In the genomic region with DNA sequence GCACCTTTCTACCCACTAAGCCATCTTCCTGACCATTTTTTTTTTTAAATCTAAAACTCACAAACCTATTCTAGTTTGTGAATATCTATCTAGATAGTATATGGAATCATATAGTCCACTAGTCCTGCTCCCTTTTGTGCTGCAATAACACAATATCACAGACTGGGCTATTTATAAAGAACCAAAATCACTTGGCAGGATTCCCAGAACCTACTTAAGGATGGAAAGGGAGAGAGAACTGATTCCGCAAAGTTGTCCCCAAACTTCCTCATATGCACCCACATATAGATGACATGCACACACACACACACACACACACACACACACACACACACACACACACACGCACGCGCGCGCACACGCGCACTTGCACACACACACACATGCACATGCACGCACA, we compare ENCODE assay signal across 17 mouse cellular contexts.
A peak's percentile ranks its signal among the peaks of the same experiment; 100 is the strongest.
DNase-seq lines count a peak whose midpoint lies in the region; ATAC-seq and TF ChIP-seq lines count a peak whose summit lies in the region.
"Had no signal": no experiment of that assay in that cellular context is flagged by ENCODE, and none has a peak within 500 bp of the region (broad histone marks: within the 10 kb centered on the region; RNA-seq: fewer than 3 reads in every experiment).

No protein-coding gene starts in this region.

- H3K9me3 ChIP-seq in liver, embryonic 12.5 days (replicated peaks), result no peaks in the 10 kb centered on the region
- H3K9me3 ChIP-seq in intestine, embryonic 16.5 days (ENCODE audit: control insufficient read depth, low read length), result no peaks in the 10 kb centered on the region
- H3K9me3 ChIP-seq: forebrain, embryonic 13.5 days; G1E; liver, embryonic 13.5 days had no signal

- TF ChIP-seq POLR2A in liver, adult 2 months (IDR thresholded peaks at IDR 0.05; ENCODE audit: extremely low read depth, insufficient read depth, low read length), result no peak

- H3K4me2 ChIP-seq in liver, embryonic 12.5 days, result no peak overlapping the region
- no peak overlapping the region for H3K4me2 ChIP-seq in intestine, embryonic 16.5 days (ENCODE audit: low read depth, low read length)
- H3K4me2 ChIP-seq: forebrain, embryonic 13.5 days; liver, embryonic 13.5 days had no signal

- WGBS in liver, adult 2 months, result 98% methylated on average over 9 of the region's 9 CpGs
- 91% methylated on average over 9 of the region's 9 CpGs for WGBS in liver, embryonic 12.5 days (ENCODE audit: insufficient replicate concordance)
- 81% methylated on average over 9 of the region's 9 CpGs for WGBS in intestine, embryonic 16.5 days

- no peaks in the 10 kb centered on the region for H3K4me1 ChIP-seq in liver, adult 2 months (ENCODE audit: control insufficient read depth, insufficient read depth, low read length)
- peaks cover 15% of the 10 kb centered on the region; the same call in 1 of the 2 replicates for H3K4me1 ChIP-seq in liver, embryonic 12.5 days
- peaks cover 15% of the 10 kb centered on the region for H3K4me1 ChIP-seq in intestine, embryonic 16.5 days (ENCODE audit: control insufficient read depth, insufficient read depth, low read length)

- peak; percentile 38; the same call in 1 of the 2 replicates for ATAC-seq in frontal cortex, adult (ENCODE audit: low TSS enrichment)
- no peak for ATAC-seq in liver, embryonic 12.5 days
- peak; percentile 10 for ATAC-seq in megakaryocyte progenitor cell, adult 5-6 weeks (replicated peaks; ENCODE audit: poor library complexity)
- no peak for ATAC-seq in intestine, embryonic 16.5 days
- ATAC-seq: forebrain, embryonic 13.5 days; intestine, postnatal 0 days had no signal

- no peak overlapping the region for H3K27ac ChIP-seq in liver, adult 2 months (replicated peaks; ENCODE audit: insufficient read depth, low read depth, low read length)
- no peak overlapping the region for H3K27ac ChIP-seq in liver, embryonic 12.5 days
- H3K27ac ChIP-seq in intestine, embryonic 16.5 days (ENCODE audit: low read length), result no peak overlapping the region
- H3K27ac ChIP-seq: forebrain, embryonic 13.5 days; liver, embryonic 13.5 days had no signal

- TF ChIP-seq CTCF in liver, adult 2 months (IDR thresholded peaks at IDR 0.05; ENCODE audit: low read depth, low read length), result no peak

- no peaks in the 10 kb centered on the region for H3K27me3 ChIP-seq in liver, adult 2 months (ENCODE audit: control insufficient read depth, insufficient read depth, low read length)
- H3K27me3 ChIP-seq in liver, embryonic 12.5 days (replicated peaks), result no peaks in the 10 kb centered on the region
- no peaks in the 10 kb centered on the region for H3K27me3 ChIP-seq in intestine, embryonic 16.5 days (replicated peaks; ENCODE audit: control insufficient read depth, insufficient read depth, low read length)
- H3K27me3 ChIP-seq: forebrain, embryonic 13.5 days; liver, embryonic 13.5 days had no signal

- no peak overlapping the region for H3K9ac ChIP-seq in liver, adult 2 months (ENCODE audit: low read depth, low read length)
- H3K9ac ChIP-seq in liver, embryonic 12.5 days, result no peak overlapping the region
- H3K9ac ChIP-seq in intestine, embryonic 16.5 days (ENCODE audit: low read depth, low read length), result no peak overlapping the region
- H3K9ac ChIP-seq: forebrain, embryonic 13.5 days; liver, embryonic 13.5 days had no signal

- no peaks in the 10 kb centered on the region for H3K36me3 ChIP-seq in liver, adult 2 months (ENCODE audit: control insufficient read depth, insufficient read depth, low read length)
- no peaks in the 10 kb centered on the region for H3K36me3 ChIP-seq in liver, embryonic 12.5 days
- H3K36me3 ChIP-seq in intestine, embryonic 16.5 days (ENCODE audit: control insufficient read depth, insufficient read depth, low read length), result no peaks in the 10 kb centered on the region
- H3K36me3 ChIP-seq: G1E; liver, embryonic 13.5 days had no signal

- no peak overlapping the region for H3K4me3 ChIP-seq in liver, adult 2 months (ENCODE audit: insufficient read depth, low read depth, low read length)
- no peak overlapping the region for H3K4me3 ChIP-seq in liver, embryonic 12.5 days
- H3K4me3 ChIP-seq in intestine, embryonic 16.5 days (ENCODE audit: low read length), result no peak overlapping the region
- H3K4me3 ChIP-seq: forebrain, embryonic 13.5 days; liver, embryonic 13.5 days; megakaryocyte, embryonic 14.5 days; myocyte had no signal

- DNase-seq in frontal cortex, postnatal 25 days (ENCODE audit: low spot score in 2 of 2), result no peak
- peak; percentile 40 for DNase-seq in liver, adult 2 months (ENCODE audit: extremely low read depth, low read depth, low spot score)
- peak; percentile 41 for DNase-seq in MN1 (ENCODE audit: low spot score)
- DNase-seq in kidney, adult 18-20 months, result no peak
- DNase-seq: B cell, adult 2 months; gastrocnemius, postnatal 14 days; liver, embryonic 13.5 days; right cerebral cortex, postnatal 25 days had no signal

- no peaks in the 10 kb centered on the region for H3K79me2 ChIP-seq in liver, adult 2 months (ENCODE audit: control insufficient read depth, insufficient read depth, low read length)

Comparison
In these comparisons a context has a peak if more than half of its experiments do, and no peak if none do; other contexts are left out.
1. ATAC-seq: peak in frontal cortex, adult (single experiment) and megakaryocyte progenitor cell, adult 5-6 weeks (single experiment); none in liver, embryonic 12.5 days (single experiment) and intestine, embryonic 16.5 days (single experiment).
2. DNase-seq: peak in liver, adult 2 months (single experiment) and MN1 (single experiment); none in frontal cortex, postnatal 25 days (0 of 2) and kidney, adult 18-20 months (single experiment).